Mouse (Mus musculus): Measurements from ENCODE around the gene Mlx. TPM values are rescaled to one million over a fixed set of nuclear protein-coding genes. Genes with fewer than 3 reads are reported as not detected.

Mlx gene
- total and polyA plus RNA-seq, 2 experiments from 2014 or later, result 61.3 to 64.1 TPM

DNA sequence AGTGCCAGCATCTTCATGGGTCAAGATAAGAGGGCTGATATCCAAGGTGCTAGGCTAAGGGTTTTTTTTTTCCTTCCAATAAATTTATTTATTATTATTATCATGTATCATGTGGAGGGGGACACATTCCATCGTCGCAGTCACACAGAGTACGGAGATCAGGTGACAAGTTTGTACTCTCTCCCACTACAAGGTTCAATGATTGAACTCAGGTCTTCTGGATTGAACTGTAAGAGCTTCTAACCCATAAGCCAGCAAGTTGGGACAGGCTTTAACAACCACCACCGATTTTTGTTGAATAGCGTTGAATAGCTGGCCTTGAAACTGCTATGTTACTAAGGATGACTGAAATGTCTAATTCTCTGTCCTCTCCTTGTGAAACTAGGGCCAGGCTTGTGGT is 6.7 kb upstream of the Mlx start:
- peaks cover 29% of the 10 kb centered on the region for H3K27me3 ChIP-seq (ENCODE audit: insufficient read depth, low read length)
- no peaks in the 10 kb centered on the region for H3K9me3 ChIP-seq (ENCODE audit: low read length)
- ATAC-seq (ENCODE audit: low FRiP score) (no peak), DNase-seq (ENCODE audit: low spot score) (no peak)
- WGBS, result 65% methylated on average over 5 of the region's 5 CpGs
- no peak overlapping the region for H3K4me3 ChIP-seq (ENCODE audit: low read depth, low read length)
- peaks cover 8% of the 10 kb centered on the region; the same call in 1 of the 2 replicates for H3K4me1 ChIP-seq (ENCODE audit: insufficient read depth, low read length)
- TF ChIP-seq CTCF (IDR thresholded peaks at IDR 0.05), result no peak
- H3K27ac ChIP-seq (ENCODE audit: low read depth, low read length), result no peak overlapping the region
- H3K4me2 ChIP-seq (ENCODE audit: low read depth, low read length, poor library complexity, severe bottlenecking), result no peak overlapping the region
- H3K9ac ChIP-seq (replicated peaks; ENCODE audit: low read length, poor library complexity, severe bottlenecking), result no peak overlapping the region
- peaks cover 8% of the 10 kb centered on the region; the same call in 1 of the 2 replicates for H3K36me3 ChIP-seq (ENCODE audit: insufficient read depth, low read length)

DNA sequence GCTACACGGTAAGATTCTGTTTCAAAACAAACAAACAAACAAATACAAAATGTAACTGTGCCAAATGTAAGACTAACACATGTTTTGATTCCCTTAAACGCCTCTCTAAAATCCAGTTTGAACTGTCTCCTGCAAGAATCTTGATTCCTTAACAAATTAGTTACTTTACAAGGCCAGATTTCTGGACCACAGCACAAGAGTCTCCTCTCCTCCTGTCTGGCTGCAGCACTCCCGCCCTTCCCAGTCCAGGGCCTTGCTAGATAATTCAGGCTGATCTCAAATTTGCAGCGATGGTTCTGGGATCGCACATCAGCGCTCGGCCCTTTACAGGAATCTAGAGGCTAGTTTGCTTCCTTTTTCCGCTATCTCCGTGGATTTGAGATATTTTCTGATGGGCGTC is 5.4 kb upstream of the Mlx start:
- peak overlapping the region; percentile 66 for H3K4me3 ChIP-seq (ENCODE audit: low read depth, low read length)
- ATAC-seq (ENCODE audit: low FRiP score), result no peak
- peaks cover 29% of the 10 kb centered on the region for H3K27me3 ChIP-seq (ENCODE audit: insufficient read depth, low read length)
- H3K9me3 ChIP-seq (ENCODE audit: low read length), result no peaks in the 10 kb centered on the region
- peak overlapping the region; percentile 80; the same call in 1 of the 2 replicates for H3K27ac ChIP-seq (ENCODE audit: low read depth, low read length)
- peak overlapping the region; percentile 99 for H3K4me2 ChIP-seq (ENCODE audit: low read depth, low read length, poor library complexity, severe bottlenecking)
- H3K4me1 ChIP-seq (ENCODE audit: insufficient read depth, low read length), result peaks cover 12% of the 10 kb centered on the region; the same call in 1 of the 2 replicates
- DNase-seq (ENCODE audit: low spot score), result no peak
- WGBS, result 4% methylated on average over 10 of the region's 10 CpGs
- H3K36me3 ChIP-seq (ENCODE audit: insufficient read depth, low read length), result peaks cover 8% of the 10 kb centered on the region; the same call in 1 of the 2 replicates
- H3K9ac ChIP-seq (replicated peaks; ENCODE audit: low read length, poor library complexity, severe bottlenecking), result no peak overlapping the region
- TF ChIP-seq CTCF (IDR thresholded peaks at IDR 0.05), result no peak

DNA sequence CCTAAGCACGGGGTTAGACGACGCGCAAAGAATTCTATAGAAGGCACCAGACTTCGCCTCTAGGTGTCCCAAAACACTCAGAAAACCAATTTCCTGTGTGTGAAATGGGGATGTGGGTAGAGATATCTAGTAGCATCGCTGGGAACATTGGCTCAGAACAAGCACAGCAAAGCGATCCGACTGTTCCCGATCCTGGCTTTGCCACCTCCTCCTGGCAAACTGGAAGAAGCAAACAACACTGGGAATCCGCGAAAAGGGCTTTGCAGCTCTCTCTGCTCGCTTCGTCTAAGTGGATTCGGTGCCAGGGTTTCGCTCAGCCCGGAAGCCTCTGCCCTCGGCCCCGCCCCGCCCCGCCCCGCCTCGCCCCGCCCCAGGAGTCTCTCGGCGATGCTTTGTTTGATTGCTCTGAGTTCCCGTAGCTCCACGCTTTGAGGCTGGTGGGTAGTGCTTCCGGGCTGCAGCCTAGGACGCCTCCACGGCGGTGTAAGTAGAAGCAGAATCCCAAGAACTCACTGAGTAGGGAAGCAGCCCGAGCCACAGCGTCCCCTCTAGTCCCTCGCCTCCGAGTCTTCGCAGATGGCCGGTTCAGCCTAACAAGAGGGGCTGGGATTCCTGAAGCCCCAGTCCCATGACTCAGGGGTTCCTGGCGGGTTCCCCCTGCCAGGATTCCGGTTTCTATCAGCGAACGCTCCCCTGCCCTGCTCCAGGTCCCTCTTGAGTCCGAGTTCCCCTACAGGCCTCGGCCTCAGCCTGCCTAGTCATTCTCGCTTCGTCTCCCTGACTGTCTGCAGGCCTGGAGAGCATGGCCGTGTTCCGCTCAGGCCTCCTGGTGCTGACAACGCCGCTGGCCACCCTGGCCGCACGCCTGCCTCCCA is 4.6 kb upstream of the Mlx start, which contains the start of gene Coasy:
Gene Coasy (plus strand): TSS at position 358 of the 875 bp plus-strand sequence.
- DNase-seq (ENCODE audit: low spot score) (peak; percentile 96), ATAC-seq (ENCODE audit: low FRiP score) (peak; percentile 88)
- Histone ChIP-seq H3K4me2 (ENCODE audit: low read depth, low read length, poor library complexity, severe bottlenecking) (peak within 1 kb of the TSS; percentile 99), H3K4me3 (ENCODE audit: low read depth, low read length) (peak within 1 kb of the TSS; percentile 66), H3K27ac (ENCODE audit: low read depth, low read length) (peak within 1 kb of the TSS; percentile 80), H3K27me3 (ENCODE audit: insufficient read depth, low read length) (peaks cover 29% of the 10 kb centered on the region), H3K36me3 (ENCODE audit: insufficient read depth, low read length) (peaks cover 8% of the 10 kb centered on the region; the same call in 1 of the 2 replicates), H3K9me3 (ENCODE audit: low read length) (no peaks in the 10 kb centered on the region), H3K9ac (replicated peaks; ENCODE audit: low read length, poor library complexity, severe bottlenecking) (peak within 1 kb of the TSS; percentile 88), H3K4me1 (ENCODE audit: insufficient read depth, low read length) (peaks cover 12% of the 10 kb centered on the region; the same call in 1 of the 2 replicates)
- WGBS, result under 1% methylated on average over 46 of the region's 51 CpGs
- TF ChIP-seq CTCF (IDR thresholded peaks at IDR 0.05), result peak; percentile 75

DNA sequence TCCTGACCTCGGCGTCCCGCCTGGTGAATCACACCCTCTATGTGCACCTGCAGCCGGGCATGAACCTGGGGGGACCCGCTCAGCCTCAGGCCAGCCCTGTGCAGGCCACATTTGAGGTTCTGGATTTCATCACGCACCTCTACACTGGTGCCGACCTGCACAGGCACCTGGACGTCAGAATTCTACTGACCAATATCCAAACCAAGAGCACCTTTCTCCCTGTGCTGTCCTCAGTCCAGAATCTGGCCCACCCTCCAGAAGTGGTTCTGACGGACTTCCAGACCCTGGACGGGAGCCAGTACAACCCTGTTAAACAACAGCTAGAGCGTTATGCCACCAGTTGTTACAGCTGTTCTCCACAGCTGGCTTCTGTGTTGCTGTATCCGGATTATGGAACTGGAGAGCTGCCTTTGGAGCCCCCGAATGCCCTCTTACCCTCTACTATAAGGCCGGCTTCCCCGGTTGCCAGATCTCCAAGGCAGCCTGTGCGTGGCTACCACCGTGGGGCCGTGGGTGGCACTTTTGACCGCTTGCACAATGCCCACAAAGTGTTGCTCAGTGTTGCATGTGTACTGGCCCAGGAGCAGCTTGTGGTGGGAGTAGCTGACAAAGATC is 3.9 kb upstream of the Mlx start:
- Histone ChIP-seq H3K9ac (replicated peaks; ENCODE audit: low read length, poor library complexity, severe bottlenecking) (peak overlapping the region; percentile 88), H3K4me1 (ENCODE audit: insufficient read depth, low read length) (peaks cover 18% of the 10 kb centered on the region), H3K36me3 (ENCODE audit: insufficient read depth, low read length) (peaks cover 6% of the 10 kb centered on the region; the same call in 1 of the 2 replicates), H3K4me2 (ENCODE audit: low read depth, low read length, poor library complexity, severe bottlenecking) (peak overlapping the region; percentile 99), H3K9me3 (ENCODE audit: low read length) (no peaks in the 10 kb centered on the region), H3K27ac (ENCODE audit: low read depth, low read length) (peak overlapping the region; percentile 80), H3K27me3 (ENCODE audit: insufficient read depth, low read length) (peaks cover 22% of the 10 kb centered on the region), H3K4me3 (ENCODE audit: low read depth, low read length) (peak overlapping the region; percentile 66)
- TF ChIP-seq CTCF (IDR thresholded peaks at IDR 0.05), result no peak
- 34% methylated on average over 19 of the region's 19 CpGs for WGBS
- no peak for DNase-seq (ENCODE audit: low spot score)
- ATAC-seq (ENCODE audit: low FRiP score), result peak; percentile 13; the same call in 1 of the 2 replicates

DNA sequence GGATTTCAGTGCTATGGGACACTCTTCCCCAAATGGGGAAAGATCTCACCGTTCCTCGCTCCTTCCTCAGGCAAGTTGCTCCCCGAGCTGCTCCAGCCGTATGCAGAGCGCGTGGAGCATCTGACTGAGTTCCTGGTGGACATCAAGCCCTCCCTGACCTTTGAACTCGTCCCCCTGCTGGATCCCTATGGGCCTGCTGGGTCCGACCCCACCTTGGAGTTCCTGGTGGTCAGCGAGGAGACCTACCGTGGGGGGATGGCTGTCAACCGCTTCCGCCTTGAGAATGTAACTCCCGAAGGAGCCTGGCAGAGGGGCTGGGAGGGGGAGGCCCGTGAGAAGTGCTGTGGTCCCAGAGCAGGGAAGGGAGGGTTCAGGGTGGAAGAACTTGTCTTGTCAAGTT is 2.8 kb upstream of the Mlx start:
- no peak overlapping the region for H3K9ac ChIP-seq (replicated peaks; ENCODE audit: low read length, poor library complexity, severe bottlenecking)
- no peak overlapping the region for H3K4me2 ChIP-seq (ENCODE audit: low read depth, low read length, poor library complexity, severe bottlenecking)
- ATAC-seq (ENCODE audit: low FRiP score) (no peak), DNase-seq (ENCODE audit: low spot score) (no peak)
- TF ChIP-seq CTCF (IDR thresholded peaks at IDR 0.05), result no peak
- peaks cover 20% of the 10 kb centered on the region for H3K4me1 ChIP-seq (ENCODE audit: insufficient read depth, low read length)
- H3K4me3 ChIP-seq (ENCODE audit: low read depth, low read length), result no peak overlapping the region
- 83% methylated on average over 14 of the region's 14 CpGs for WGBS
- no peaks in the 10 kb centered on the region for H3K9me3 ChIP-seq (ENCODE audit: low read length)
- H3K36me3 ChIP-seq (ENCODE audit: insufficient read depth, low read length), result peaks cover 13% of the 10 kb centered on the region
- H3K27ac ChIP-seq (ENCODE audit: low read depth, low read length), result no peak overlapping the region
- peaks cover 12% of the 10 kb centered on the region for H3K27me3 ChIP-seq (ENCODE audit: insufficient read depth, low read length)

Measured in midbrain, postnatal 0 days (tissue).